Mouse (Mus musculus) C2C12 (cell line): ENCODE data around the gene Dbndd2.

ENCODE experiments used
- CEBPB ChIP-seq: IDR thresholded peaks from one replicate; pipeline ENCODE4 v1.6.1; 2011; ENCODE audit warnings: low read depth, mild to moderate bottlenecking, control low read depth, moderate library complexity
- CTCF ChIP-seq: IDR thresholded peaks from one replicate; pipeline ENCODE4 v1.5.1; 2011; ENCODE audit not compliant: control insufficient read depth, insufficient read depth, insufficient read length
- USF1 ChIP-seq: IDR thresholded peaks from one replicate; pipeline ENCODE4 v1.6.1; 2011; ENCODE audit warnings: low read depth, mild to moderate bottlenecking, control low read depth, moderate library complexity

DNA sequence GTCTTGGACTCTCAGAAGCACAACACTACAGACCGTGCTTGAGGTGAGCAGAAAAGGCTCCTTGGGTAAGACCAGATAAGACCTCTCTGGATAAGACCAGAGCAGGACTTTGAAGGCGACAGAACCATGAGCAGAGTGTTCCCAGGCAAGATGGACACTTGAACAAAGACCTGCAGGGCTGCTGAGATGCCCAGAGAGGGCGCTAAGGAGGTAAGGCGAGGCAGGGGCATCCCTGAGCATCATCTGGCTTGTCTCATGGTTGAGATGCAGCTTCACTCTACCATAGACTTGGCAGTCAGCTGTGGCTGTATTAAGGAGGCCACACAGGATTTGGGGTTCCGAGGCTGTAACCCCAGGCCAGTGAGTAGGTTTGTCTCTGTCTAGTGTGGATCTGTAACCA lies 13.4 kb downstream of the Dbndd2 start:
- no peak for TF ChIP-seq CEBPB
- TF ChIP-seq CTCF, result no peak
- TF ChIP-seq USF1, result no peak
